Mouse (Mus musculus) retina, adult 2 months (tissue): Measurements from ENCODE around the gene Sf3b6.
"Not testable (repeated sequence)": the region's sequence is repeated elsewhere in the genome, so short reads cannot be mapped to it uniquely, and the experiment has no call there.

Experiments used
- DNase-seq: peaks from one replicate; pipeline ENCODE4 v3.0.0-alpha.2; 2012; ENCODE audit warnings: low read depth, low spot score

Sf3b6 gene

DNA sequence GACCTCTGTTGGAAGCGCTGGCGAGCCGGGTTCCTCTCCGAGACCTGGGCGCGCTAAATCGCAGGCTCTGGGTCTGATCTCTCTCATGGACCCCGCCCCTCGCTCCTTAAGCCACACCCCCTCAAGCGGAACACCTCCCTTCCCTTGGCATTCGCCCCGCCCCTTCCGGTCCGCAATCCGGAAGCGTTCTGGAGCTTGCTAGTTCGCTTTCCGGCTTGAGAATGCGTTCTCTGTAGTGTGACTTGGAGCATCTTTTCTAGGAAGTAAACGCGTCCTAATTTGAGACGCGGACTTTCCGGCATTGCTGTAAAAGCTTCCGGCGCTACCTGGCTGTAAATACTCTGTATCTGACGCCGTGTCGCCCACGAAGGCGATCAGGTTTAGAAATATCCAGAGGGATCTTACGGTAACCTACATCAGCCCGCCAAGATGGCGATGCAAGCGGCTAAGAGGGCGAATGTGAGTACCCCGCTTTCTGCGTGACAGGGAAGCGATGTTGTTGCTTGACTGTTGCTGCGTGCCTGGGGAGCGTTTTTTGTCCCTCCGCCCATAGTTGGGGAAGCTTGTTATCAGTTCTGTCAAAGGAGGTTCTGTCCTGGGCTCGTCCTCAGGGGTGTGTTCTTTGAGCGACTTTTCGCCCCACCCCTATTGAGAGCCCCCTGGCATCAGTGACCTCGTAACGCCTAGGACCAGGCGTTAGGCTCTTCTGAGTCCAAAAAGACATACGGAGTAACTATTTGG, at the start of gene Sf3b6:
Gene Sf3b6, plus strand, starts transcription at position 184 of the 741 bp plus-strand sequence.
- peak; percentile 96 for DNase-seq

GRCm38 (mm10) chr12:4768492-4769332, 48.6 kb upstream of the Sf3b6 start, which contains the start of the genes Pfn4 and Fam228b:
Gene Pfn4 (plus strand): TSS chr12:4769022.
Gene Fam228b (minus strand): TSS chr12:4769267.
- peak; percentile 80 for DNase-seq

- DNase-seq, result no peak
Observed at GRCm38 (mm10) chr12:4769333-4769723, 48.0 kb upstream of the Sf3b6 start.

DNA sequence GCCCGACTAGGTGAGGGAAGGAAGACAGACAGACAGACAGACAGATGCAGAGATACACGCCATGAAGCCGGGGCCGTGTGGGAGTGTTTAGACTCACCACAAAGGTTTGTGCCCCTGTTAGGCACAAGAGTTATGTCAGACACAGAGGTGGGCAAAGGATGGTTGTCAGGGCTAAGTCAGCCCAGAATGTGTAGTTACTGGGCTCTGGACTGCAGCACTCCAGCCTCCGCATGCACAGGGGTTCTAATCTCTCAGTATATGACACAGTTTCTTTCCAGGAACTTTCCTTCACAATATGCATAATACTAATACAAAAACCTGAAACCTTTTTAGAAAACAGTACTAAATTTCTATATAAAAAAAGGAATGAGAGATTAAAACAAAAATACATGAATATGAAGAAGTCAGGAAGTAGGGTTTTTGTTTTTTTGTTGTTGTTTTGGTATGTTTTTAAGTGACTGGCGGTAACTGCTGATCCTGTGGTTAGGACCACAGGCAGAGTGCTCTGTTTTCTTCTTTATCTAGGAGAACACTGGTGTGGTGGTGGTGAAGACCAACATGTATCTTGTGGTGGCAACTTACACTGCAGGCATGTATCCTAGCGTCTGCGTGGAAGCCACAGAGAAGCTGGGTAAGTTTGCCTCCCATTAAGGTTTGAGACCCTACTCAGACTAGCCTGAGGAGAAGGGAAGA, 42.3 kb upstream of the Sf3b6 start:
- DNase-seq, result no peak

DNA sequence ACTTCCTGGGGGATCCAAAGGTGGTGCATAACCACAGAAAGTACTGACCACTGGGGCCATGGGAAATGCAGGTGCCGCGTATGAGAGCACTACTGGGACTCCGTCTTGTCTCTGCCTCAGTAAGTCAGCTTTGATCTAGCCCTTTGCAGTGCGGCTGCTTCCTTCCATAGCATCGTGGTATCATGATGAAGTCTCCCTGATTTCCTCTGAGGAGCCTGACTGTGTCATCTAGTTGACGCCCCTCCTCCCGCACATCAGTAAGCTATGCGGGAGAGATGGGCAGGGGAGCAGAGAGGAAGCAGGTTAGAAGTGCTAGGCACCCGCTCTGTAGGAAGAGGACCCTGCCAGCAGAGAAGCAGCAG, 41.8 kb upstream of the Sf3b6 start:
- DNase-seq, result no peak

- no peak for DNase-seq
Observed at GRCm38 (mm10) chr12:4777734-4778133, 39.6 kb upstream of the Sf3b6 start.

GRCm38 (mm10) chr12:4780245-4780644, 37.1 kb upstream of the Sf3b6 start:
- no peak for DNase-seq

- no peak for DNase-seq
Observed at GRCm38 (mm10) chr12:4781270-4781669, 36.1 kb upstream of the Sf3b6 start.

GRCm38 (mm10) chr12:4781725-4782404, 35.5 kb upstream of the Sf3b6 start:
- not testable (repeated sequence) for DNase-seq

DNA sequence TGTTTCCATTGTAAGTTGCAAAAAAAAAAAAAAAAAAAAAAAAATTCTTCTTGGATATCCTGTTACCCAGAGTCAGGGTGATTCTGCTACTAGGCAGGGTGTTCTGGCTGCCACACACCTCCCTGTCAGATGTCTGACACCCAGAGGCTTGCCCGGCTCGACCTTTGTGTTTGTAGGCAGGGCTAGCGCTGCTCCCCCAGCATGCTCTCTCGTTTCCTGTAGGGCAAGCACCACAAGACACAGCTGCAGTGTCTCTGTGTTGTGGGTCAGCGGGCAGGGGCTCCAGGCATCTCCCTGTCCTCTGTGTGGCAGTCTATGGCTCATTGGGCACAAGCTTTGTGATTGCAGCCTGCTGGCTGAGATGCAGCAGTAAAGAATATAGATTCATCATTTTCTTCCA, 33.7 kb upstream of the Sf3b6 start:
- DNase-seq, result no peak

- no peak for DNase-seq
Observed at GRCm38 (mm10) chr12:4784466-4784865, 32.9 kb upstream of the Sf3b6 start.

DNA sequence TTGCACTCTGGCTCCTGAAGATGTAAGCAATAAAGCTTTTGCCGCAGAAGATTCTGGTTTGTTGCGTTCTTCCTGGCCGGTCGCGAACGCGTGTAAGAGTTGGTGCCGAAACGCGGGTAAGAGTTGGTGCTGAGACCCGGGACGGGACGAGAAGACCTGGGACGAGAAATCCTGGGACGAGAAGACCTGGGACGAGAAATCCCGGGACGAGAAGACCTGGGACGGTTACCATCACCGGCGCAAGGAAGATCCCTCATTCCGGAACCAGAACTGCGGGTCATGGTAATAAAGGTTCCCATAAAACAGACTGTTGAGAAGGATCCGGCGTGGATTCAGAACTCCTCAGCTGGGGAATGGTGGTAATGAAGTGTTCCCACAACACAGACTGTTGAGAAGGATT, 29.2 kb upstream of the Sf3b6 start:
- DNase-seq, result not testable (repeated sequence)

- no peak for DNase-seq
Observed at GRCm38 (mm10) chr12:4793718-4794117, 23.6 kb upstream of the Sf3b6 start.

GRCm38 (mm10) chr12:4797471-4797870, 19.9 kb upstream of the Sf3b6 start:
- DNase-seq, result not testable (repeated sequence)

GRCm38 (mm10) chr12:4811036-4811435, 6.3 kb upstream of the Sf3b6 start:
- DNase-seq, result no peak

GRCm38 (mm10) chr12:4811705-4812104, 5.6 kb upstream of the Sf3b6 start:
- no peak for DNase-seq

DNA sequence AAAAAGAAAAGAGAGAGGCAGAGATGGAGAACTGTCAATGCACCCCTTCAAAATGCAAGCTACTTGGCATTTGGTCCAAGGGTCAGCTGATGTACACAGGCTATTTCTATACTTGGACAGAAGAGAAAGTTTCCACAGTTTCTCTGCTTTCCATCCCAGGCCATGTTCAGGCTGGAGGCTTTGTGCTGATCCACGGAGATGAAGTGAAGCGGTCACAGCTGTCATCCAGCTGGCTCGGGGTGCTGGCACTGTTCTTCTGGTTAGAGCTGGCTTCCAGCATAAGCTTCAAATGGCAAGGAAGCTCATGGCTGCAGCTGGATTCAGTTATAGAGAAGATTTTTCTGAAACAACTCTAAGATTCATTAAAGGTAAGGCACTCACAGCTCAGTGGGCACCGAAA, 3.7 kb upstream of the Sf3b6 start:
- no peak for DNase-seq

DNA sequence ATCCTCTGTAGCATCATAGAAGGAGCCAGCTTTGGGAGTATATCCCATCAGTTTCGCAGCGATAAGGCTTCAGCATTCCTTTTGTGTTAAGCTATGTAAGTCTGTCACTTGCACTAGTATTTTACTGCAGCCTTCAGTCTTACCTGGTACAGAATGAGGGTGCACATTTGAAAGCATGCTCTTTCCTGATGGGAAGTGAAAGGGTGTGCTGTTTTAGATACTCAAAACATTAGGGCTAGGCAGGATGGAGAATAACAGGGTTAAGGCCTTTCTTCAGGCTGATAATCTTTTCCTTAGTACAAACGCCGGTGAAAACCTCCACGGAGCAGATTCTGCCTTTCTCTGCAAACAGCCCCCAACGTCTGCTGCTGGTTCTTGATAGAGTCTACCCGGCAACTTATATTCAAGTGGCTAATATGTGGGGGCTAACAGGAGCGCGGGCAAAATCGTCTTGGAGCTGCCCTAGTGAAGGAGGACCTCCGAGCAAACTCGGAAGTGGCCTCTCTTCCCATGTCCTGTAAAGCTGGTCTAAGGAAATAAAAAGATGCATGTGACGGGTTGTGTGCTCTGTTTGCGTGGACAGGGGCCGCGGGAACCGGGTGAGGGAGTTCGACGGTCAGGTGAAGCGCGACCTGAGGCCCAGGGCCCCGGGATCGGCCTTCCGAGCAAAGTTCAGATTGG, 524 bp upstream of the Sf3b6 start:
- no peak for DNase-seq

GRCm38 (mm10) chr12:4827256-4827655, 9.9 kb downstream of the Sf3b6 start:
- DNase-seq, result no peak

- no peak for DNase-seq
Observed at GRCm38 (mm10) chr12:4836959-4837358, 19.6 kb downstream of the Sf3b6 start.

GRCm38 (mm10) chr12:4840010-4840409, 22.7 kb downstream of the Sf3b6 start:
- DNase-seq, result no peak
